ENCODE assay signal across 9 mouse cellular contexts in the genomic region with DNA sequence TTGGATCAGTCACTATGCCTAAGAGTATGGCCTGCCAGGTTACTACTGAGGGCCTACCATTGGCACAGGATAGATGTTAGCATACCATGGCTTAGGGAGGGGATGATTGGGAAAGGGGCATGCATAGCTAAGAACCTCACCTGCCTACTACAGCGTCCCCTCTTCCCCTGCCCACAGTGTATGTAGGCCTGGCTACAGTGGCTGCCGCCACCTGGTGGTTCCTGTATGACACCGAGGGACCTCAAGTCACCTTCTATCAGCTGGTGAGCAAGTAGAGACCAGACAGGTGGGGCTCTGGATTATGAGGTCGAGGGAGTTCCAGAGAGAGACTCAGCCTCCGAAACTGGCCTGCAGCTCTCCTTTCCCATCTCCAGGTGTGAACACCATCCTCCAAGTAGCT. TPM values are rescaled to one million over a fixed set of nuclear protein-coding genes. Genes with fewer than 3 reads are reported as not detected.
A peak's percentile ranks its signal among the peaks of the same experiment; 100 is the strongest.
DNase-seq lines count a peak whose midpoint lies in the region; ATAC-seq and TF ChIP-seq lines count a peak whose summit lies in the region.
"Had no signal": no experiment of that assay in that cellular context is flagged by ENCODE, and none has a peak within 500 bp of the region (broad histone marks: within the 10 kb centered on the region; RNA-seq: fewer than 3 reads in every experiment).

No protein-coding gene starts in this region.

- WGBS in intestine, embryonic 14.5 days = 45% methylated on average over 5 of the region's 5 CpGs
- WGBS in intestine, embryonic 15.5 days = 40% methylated on average over 5 of the region's 5 CpGs
- 47% methylated on average over 5 of the region's 5 CpGs for WGBS in midbrain, postnatal 0 days
- WGBS in midbrain, embryonic 15.5 days = 52% methylated on average over 5 of the region's 5 CpGs

- 0 out of 2 replicates have a peak, but pooled peaks have one; percentile 37 for ATAC-seq in intestine, embryonic 14.5 days (replicated peaks; ENCODE audit: low FRiP score, low TSS enrichment, low read depth)
- ATAC-seq in intestine, embryonic 15.5 days = no peak
- no peak for ATAC-seq in midbrain, postnatal 0 days (ENCODE audit: low FRiP score)
- no peak for ATAC-seq in midbrain, embryonic 15.5 days (replicated peaks)

- no peak overlapping the region for H3K4me3 ChIP-seq in intestine, embryonic 14.5 days (ENCODE audit: low read depth, low read length)
- no peak overlapping the region for H3K4me3 ChIP-seq in intestine, embryonic 15.5 days (replicated peaks)
- H3K4me3 ChIP-seq in midbrain, postnatal 0 days (ENCODE audit: low read depth, low read length) = no peak overlapping the region
- H3K4me3 ChIP-seq in midbrain, embryonic 15.5 days = no peak overlapping the region
- H3K4me3 ChIP-seq: embryonic facial prominence, embryonic 12.5 days had no signal

- no peak for DNase-seq in intestine, embryonic 14.5 days (ENCODE audit: low spot score)
- no peak for DNase-seq in midbrain, postnatal 0 days (ENCODE audit: low spot score)
- no peak for DNase-seq in brain, embryonic 14.5 days (ENCODE audit: low read depth)
- DNase-seq in thymus, postnatal 25 days = peak; percentile 40
- DNase-seq in urinary bladder, postnatal 36 days (ENCODE audit: low spot score in 2 of 2) = no peak
- DNase-seq in cerebellum, adult 11 months = no peak

- H3K9me3 ChIP-seq in intestine, embryonic 14.5 days (ENCODE audit: control insufficient read depth, low read length) = no peaks in the 10 kb centered on the region
- no peaks in the 10 kb centered on the region for H3K9me3 ChIP-seq in intestine, embryonic 15.5 days
- H3K9me3 ChIP-seq in midbrain, postnatal 0 days (ENCODE audit: low read length) = no peaks in the 10 kb centered on the region
- H3K9me3 ChIP-seq in midbrain, embryonic 15.5 days = no peaks in the 10 kb centered on the region
- H3K9me3 ChIP-seq: embryonic facial prominence, embryonic 12.5 days had no signal

- H3K27ac ChIP-seq in intestine, embryonic 14.5 days (ENCODE audit: low read depth) = no peak overlapping the region
- no peak overlapping the region for H3K27ac ChIP-seq in intestine, embryonic 15.5 days
- H3K27ac ChIP-seq in midbrain, postnatal 0 days (ENCODE audit: low read depth, low read length) = no peak overlapping the region
- no peak overlapping the region for H3K27ac ChIP-seq in midbrain, embryonic 15.5 days
- H3K27ac ChIP-seq: embryonic facial prominence, embryonic 12.5 days had no signal

- no peaks in the 10 kb centered on the region for H3K36me3 ChIP-seq in intestine, embryonic 14.5 days (ENCODE audit: control insufficient read depth, insufficient read depth, low read length)
- no peaks in the 10 kb centered on the region for H3K36me3 ChIP-seq in intestine, embryonic 15.5 days
- no peaks in the 10 kb centered on the region for H3K36me3 ChIP-seq in midbrain, postnatal 0 days (ENCODE audit: insufficient read depth, low read length)
- no peaks in the 10 kb centered on the region for H3K36me3 ChIP-seq in midbrain, embryonic 15.5 days (replicated peaks)
- H3K36me3 ChIP-seq: embryonic facial prominence, embryonic 12.5 days had no signal

- no peak for TF ChIP-seq POLR2A in brain, embryonic 14.5 days (IDR thresholded peaks at IDR 0.05; ENCODE audit: borderline replicate concordance, extremely low read depth, insufficient read depth, insufficient read length, poor library complexity, severe bottlenecking)

- no peak overlapping the region for H3K9ac ChIP-seq in intestine, embryonic 14.5 days (ENCODE audit: low read length)
- H3K9ac ChIP-seq in intestine, embryonic 15.5 days = no peak overlapping the region
- H3K9ac ChIP-seq in midbrain, postnatal 0 days (replicated peaks; ENCODE audit: low read length, poor library complexity, severe bottlenecking) = no peak overlapping the region
- H3K9ac ChIP-seq in midbrain, embryonic 15.5 days = no peak overlapping the region
- H3K9ac ChIP-seq: embryonic facial prominence, embryonic 12.5 days had no signal

- no peaks in the 10 kb centered on the region for H3K27me3 ChIP-seq in intestine, embryonic 14.5 days (replicated peaks; ENCODE audit: control insufficient read depth, insufficient read depth, low read length)
- H3K27me3 ChIP-seq in intestine, embryonic 15.5 days (replicated peaks) = no peaks in the 10 kb centered on the region
- no peaks in the 10 kb centered on the region for H3K27me3 ChIP-seq in midbrain, postnatal 0 days (ENCODE audit: insufficient read depth, low read length)
- no peaks in the 10 kb centered on the region for H3K27me3 ChIP-seq in midbrain, embryonic 15.5 days (replicated peaks)
- H3K27me3 ChIP-seq: embryonic facial prominence, embryonic 12.5 days had no signal

- TF ChIP-seq CTCF in midbrain, postnatal 0 days (IDR thresholded peaks at IDR 0.05) = peak; percentile 54
- TF ChIP-seq CTCF in brain, embryonic 14.5 days (IDR thresholded peaks at IDR 0.05; ENCODE audit: borderline replicate concordance, extremely low read depth, insufficient read depth, insufficient read length) = peak; percentile 14; the same call in 1 of the 2 replicates

- no peak overlapping the region for H3K4me2 ChIP-seq in intestine, embryonic 14.5 days (ENCODE audit: low read length)
- no peak overlapping the region for H3K4me2 ChIP-seq in intestine, embryonic 15.5 days (replicated peaks)
- H3K4me2 ChIP-seq in midbrain, postnatal 0 days (ENCODE audit: low read depth, low read length, poor library complexity, severe bottlenecking) = no peak overlapping the region
- no peak overlapping the region for H3K4me2 ChIP-seq in midbrain, embryonic 15.5 days
- H3K4me2 ChIP-seq: embryonic facial prominence, embryonic 12.5 days had no signal

- no peaks in the 10 kb centered on the region for H3K4me1 ChIP-seq in intestine, embryonic 14.5 days (replicated peaks; ENCODE audit: control insufficient read depth, insufficient read depth, low read length)
- H3K4me1 ChIP-seq in intestine, embryonic 15.5 days (replicated peaks) = peaks cover 5% of the 10 kb centered on the region
- H3K4me1 ChIP-seq in midbrain, postnatal 0 days (ENCODE audit: insufficient read depth, low read length) = no peaks in the 10 kb centered on the region
- H3K4me1 ChIP-seq in midbrain, embryonic 15.5 days = no peaks in the 10 kb centered on the region
- H3K4me1 ChIP-seq: embryonic facial prominence, embryonic 12.5 days had no signal

RNA-seq across cellular contexts. Expression of gene P2rx1, which starts 15.6 kb away (rescaled TPM):
- 1.7 and 10.1 TPM in 2 replicates for polyA plus RNA-seq in intestine, embryonic 14.5 days (2014; fragmentation: Nextera tagmentation; extraction: Ambion mirVana)
- polyA plus RNA-seq in intestine, embryonic 15.5 days (2015; fragmentation: Nextera tagmentation; extraction: Ambion mirVana) = 14.3 and 27.7 TPM in 2 replicates
- total RNA-seq in midbrain, postnatal 0 days (2014; rRNA removed) = 0.42 and 0.55 TPM in 2 replicates
- 0.16 and 0.39 TPM in 2 replicates for polyA plus RNA-seq in midbrain, postnatal 0 days (2015; fragmentation: Nextera tagmentation; extraction: Ambion mirVana)
- polyA plus RNA-seq in midbrain, embryonic 15.5 days (2015; fragmentation: Nextera tagmentation; extraction: Ambion mirVana) = 0.33 and 0.45 TPM in 2 replicates
- 0.35 and 0.49 TPM in 2 replicates for polyA plus RNA-seq in brain, embryonic 14.5 days (2012; rRNA removed)

RNA-seq across cellular contexts. Expression of gene Atp2a3, which starts 22.3 kb away (rescaled TPM):
- polyA plus RNA-seq in intestine, embryonic 14.5 days (2014; fragmentation: Nextera tagmentation; extraction: Ambion mirVana) = 17.4 and 21.4 TPM in 2 replicates
- 23.5 and 25.5 TPM in 2 replicates for polyA plus RNA-seq in intestine, embryonic 15.5 days (2015; fragmentation: Nextera tagmentation; extraction: Ambion mirVana)
- total RNA-seq in midbrain, postnatal 0 days (2014; rRNA removed) = 2.5 and 3.6 TPM in 2 replicates
- polyA plus RNA-seq in midbrain, postnatal 0 days (2015; fragmentation: Nextera tagmentation; extraction: Ambion mirVana) = 2.3 and 2.7 TPM in 2 replicates
- polyA plus RNA-seq in midbrain, embryonic 15.5 days (2015; fragmentation: Nextera tagmentation; extraction: Ambion mirVana) = 1.0 and 1.1 TPM in 2 replicates
- 1.0 and 1.4 TPM in 2 replicates for polyA plus RNA-seq in brain, embryonic 14.5 days (2012; rRNA removed)

RNA-seq across cellular contexts. Expression of gene Camkk1, which starts 35.5 kb away (rescaled TPM):
- polyA plus RNA-seq in intestine, embryonic 14.5 days (2014; fragmentation: Nextera tagmentation; extraction: Ambion mirVana) = 4.4 and 4.5 TPM in 2 replicates
- polyA plus RNA-seq in intestine, embryonic 15.5 days (2015; fragmentation: Nextera tagmentation; extraction: Ambion mirVana) = 8.5 and 8.6 TPM in 2 replicates
- 26.7 and 28.6 TPM in 2 replicates for total RNA-seq in midbrain, postnatal 0 days (2014; rRNA removed)
- polyA plus RNA-seq in midbrain, postnatal 0 days (2015; fragmentation: Nextera tagmentation; extraction: Ambion mirVana) = 27.7 and 30.2 TPM in 2 replicates
- 29.8 and 30.6 TPM in 2 replicates for polyA plus RNA-seq in midbrain, embryonic 15.5 days (2015; fragmentation: Nextera tagmentation; extraction: Ambion mirVana)
- polyA plus RNA-seq in brain, embryonic 14.5 days (2012; rRNA removed) = 18.7 and 20.9 TPM in 2 replicates
